Mouse (Mus musculus) midbrain, postnatal 0 days (tissue): ENCODE measurements around the gene Adgrb2. TPM values are rescaled to one million over a fixed set of nuclear protein-coding genes. Genes with fewer than 3 reads are reported as not detected.

Experiments
- ATAC-seq: fragments of 200-750 bp; cut with Nextera tagmentation; 2 replicates; pipeline ENCODE4 v1.8.0; 2017; ENCODE audit warnings: moderate number of reproducible peaks, mild to moderate bottlenecking, moderate TSS enrichment, moderate library complexity; ENCODE audit not compliant: low FRiP score
- DNase-seq: peaks from one replicate; pipeline ENCODE4 v3.0.0-alpha.2; 2015; ENCODE audit warnings: low spot score
- H3K27ac ChIP-seq: fragments of 300-500 bp; sonication (generic); 2 replicates; pipeline ENCODE4 v1.5.1; 2014; ENCODE audit warnings: low read depth, mild to moderate bottlenecking, low read length, mixed read lengths
- H3K27me3 ChIP-seq: fragments of 300-500 bp; sonication (generic); 2 replicates; pipeline ENCODE4 v1.6.1; 2014; ENCODE audit warnings: low read length, control low read depth, mixed read lengths; ENCODE audit not compliant: insufficient read depth
- H3K36me3 ChIP-seq: fragments of 300-500 bp; sonication (generic); 2 replicates; pipeline ENCODE4 v1.6.1; 2014; ENCODE audit warnings: low read length, control low read depth, mixed read lengths; ENCODE audit not compliant: insufficient read depth
- H3K4me1 ChIP-seq: fragments of 300-500 bp; sonication (generic); 2 replicates; pipeline ENCODE4 v1.6.1; 2014; ENCODE audit warnings: mild to moderate bottlenecking, control low read depth, antibody characterized with exemption, low read length, mixed read lengths; ENCODE audit not compliant: insufficient read depth
- H3K4me2 ChIP-seq: fragments of 300-500 bp; sonication (generic); 2 replicates; pipeline ENCODE4 v1.6.1; 2014; ENCODE audit warnings: low read depth, mild to moderate bottlenecking, low read length, mixed read lengths; ENCODE audit not compliant: poor library complexity, severe bottlenecking
- H3K4me3 ChIP-seq: fragments of 300-500 bp; sonication (generic); 2 replicates; pipeline ENCODE4 v1.5.1; 2014; ENCODE audit warnings: low read depth, mild to moderate bottlenecking, low read length, moderate library complexity
- H3K9ac ChIP-seq: fragments of 300-500 bp; sonication (generic); replicated peaks from 2 replicates; pipeline ENCODE4 v1.6.1; 2014; ENCODE audit warnings: mild to moderate bottlenecking, low read length, moderate library complexity, mixed read lengths; ENCODE audit not compliant: poor library complexity, severe bottlenecking
- H3K9me3 ChIP-seq: fragments of 300-500 bp; sonication (generic); 2 replicates; pipeline ENCODE4 v1.6.1; 2016; ENCODE audit warnings: low read length, control low read depth
- CTCF ChIP-seq: IDR thresholded peaks from 2 replicates; pipeline ENCODE4 v1.5.1; 2016; ENCODE audit warnings: antibody characterized with exemption, mild to moderate bottlenecking
- WGBS: fragments of 180-500 bp; shearing (Covaris S2); extraction: QIAGEN DNeasy Blood & Tissue Kit; methylation state at CpG from one replicate; pipeline ENCODE4 v1.1.7; 2014; 5-methylcytosine and 5-hydroxymethylcytosine counted together
- polyA plus RNA-seq: library from polyadenylated mRNA; unstranded; fragments of >200 nt; fragmentation: Nextera tagmentation; extraction: Ambion mirVana; gene quantifications from 2 replicates; pipeline ENCODE4 v1.2.1, GENCODE M21; 2015
- total RNA-seq: library from RNA; depleted of rRNA; stranded (reverse); fragments of >200 nt; gene quantifications from 2 replicates; pipeline ENCODE4 v1.2.3, GENCODE M21; 2014; rRNA removed

The Adgrb2 gene
- total RNA-seq (293 and 312 TPM in 2 replicates), polyA plus RNA-seq (17.4 and 17.9 TPM in 2 replicates)

GRCm38 (mm10) chr4:129984421-129985061 lies at the start of gene Adgrb2:
Gene Adgrb2, plus strand, starts transcription at chr4:129984870.
- WGBS: 1% methylated on average over 11 of the region's 77 CpGs

GRCm38 (mm10) chr4:129951359-129951821 lies 33.3 kb upstream of the Adgrb2 start:
- H3K4me3 ChIP-seq: no peak overlapping the region
- no peaks in the 10 kb centered on the region for H3K4me1 ChIP-seq
- 65% methylated on average over 6 of the region's 6 CpGs for WGBS
- no peak overlapping the region for H3K27ac ChIP-seq
- DNase-seq (no peak), ATAC-seq (no peak)
- no peak for TF ChIP-seq CTCF
- no peaks in the 10 kb centered on the region for H3K36me3 ChIP-seq
- no peak overlapping the region for H3K9ac ChIP-seq
- H3K4me2 ChIP-seq: no peak overlapping the region
- no peaks in the 10 kb centered on the region for H3K9me3 ChIP-seq
- no peaks in the 10 kb centered on the region for H3K27me3 ChIP-seq

More at GRCm38 (mm10) chr4:129984421-129985061, at the start of gene Adgrb2:
- no peaks in the 10 kb centered on the region for H3K36me3 ChIP-seq
- DNase-seq: peak; percentile 76
- peak within 1 kb of the TSS; percentile 96 for H3K4me2 ChIP-seq
- H3K27ac ChIP-seq: peak within 1 kb of the TSS; percentile 79
- ATAC-seq: peak; percentile 52; the same call in 1 of the 2 replicates
- peak within 1 kb of the TSS; percentile 83 for H3K9ac ChIP-seq
- peaks cover 27% of the 10 kb centered on the region for H3K4me1 ChIP-seq
- TF ChIP-seq CTCF: no peak
- H3K4me3 ChIP-seq: peak within 1 kb of the TSS; percentile 72
- no peaks in the 10 kb centered on the region for H3K27me3 ChIP-seq
- no peaks in the 10 kb centered on the region for H3K9me3 ChIP-seq

GRCm38 (mm10) chr4:129952241-129952810 lies 32.3 kb upstream of the Adgrb2 start:
- Histone ChIP-seq H3K4me3 (no peak overlapping the region), H3K27ac (no peak overlapping the region), H3K36me3 (no peaks in the 10 kb centered on the region), H3K4me1 (no peaks in the 10 kb centered on the region), H3K4me2 (no peak overlapping the region), H3K9ac (no peak overlapping the region), H3K27me3 (no peaks in the 10 kb centered on the region), H3K9me3 (no peaks in the 10 kb centered on the region)
- ATAC-seq (no peak), DNase-seq (no peak)
- TF ChIP-seq CTCF: no peak
- 70% methylated on average over 5 of the region's 5 CpGs for WGBS

- Histone ChIP-seq H3K36me3 (no peaks in the 10 kb centered on the region), H3K4me3 (no peak overlapping the region), H3K27ac (no peak overlapping the region), H3K27me3 (no peaks in the 10 kb centered on the region), H3K4me1 (no peaks in the 10 kb centered on the region; the same call in 1 of the 2 replicates), H3K9ac (no peak overlapping the region), H3K4me2 (no peak overlapping the region), H3K9me3 (no peaks in the 10 kb centered on the region)
- no peak for TF ChIP-seq CTCF
- no peak for DNase-seq
- WGBS: 65% methylated on average over 2 of the region's 2 CpGs
- ATAC-seq: no peak
Observed at GRCm38 (mm10) chr4:129954527-129954926, 30.1 kb upstream of the Adgrb2 start.

GRCm38 (mm10) chr4:129960180-129960944 lies 24.3 kb upstream of the Adgrb2 start:
- WGBS: 1% methylated on average over 37 of the region's 37 CpGs
- H3K4me2 ChIP-seq: peak overlapping the region; percentile 93
- H3K9me3 ChIP-seq: no peaks in the 10 kb centered on the region
- no peaks in the 10 kb centered on the region for H3K27me3 ChIP-seq
- peak; percentile 84 for ATAC-seq
- peak overlapping the region; percentile 43 for H3K4me3 ChIP-seq
- TF ChIP-seq CTCF: no peak; the same call in 1 of the 2 replicates
- no peaks in the 10 kb centered on the region for H3K36me3 ChIP-seq
- peaks cover 2% of the 10 kb centered on the region; the same call in 1 of the 2 replicates for H3K4me1 ChIP-seq
- DNase-seq: peak; percentile 89
- H3K27ac ChIP-seq: peak overlapping the region; percentile 72
- peak overlapping the region; percentile 79 for H3K9ac ChIP-seq
